Mouse (Mus musculus): ENCODE data around the gene Snx29. TPM values are rescaled to one million over a fixed set of nuclear protein-coding genes. Genes with fewer than 3 reads are reported as not detected.

Gene Snx29
- total and polyA plus RNA-seq, 3 experiments: 1.2 to 3.2 (median 3.1) TPM

DNA sequence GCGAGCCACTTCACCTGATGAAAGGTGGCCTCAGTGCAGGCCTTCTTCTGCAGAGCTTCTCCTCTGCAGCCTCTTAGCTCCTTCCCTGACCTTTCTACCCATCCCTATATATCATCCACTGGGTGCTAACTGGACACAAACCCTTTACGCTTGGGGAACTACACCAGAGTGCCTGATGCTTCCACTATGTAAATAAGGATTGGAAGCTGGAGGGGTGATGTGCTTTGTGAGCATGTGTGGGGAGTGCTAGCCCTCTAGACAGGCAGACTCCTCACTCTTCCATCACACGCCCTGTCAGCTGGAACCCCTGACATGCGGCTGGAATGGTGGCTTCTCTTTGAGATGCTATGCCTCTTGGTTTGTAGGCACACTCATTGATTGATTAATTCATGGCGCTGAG, 370.0 kb downstream of the Snx29 start:
- Histone ChIP-seq H3K9ac (ENCODE audit: insufficient read depth, low read depth) (no peak overlapping the region), H3K36me3 (replicated peaks in 1 of 2; ENCODE audit: control insufficient read depth in 1 of 2, insufficient read depth in 1 of 2, low read length in 1 of 2) (no peaks in the 10 kb centered on the region), H3K27me3 (replicated peaks) (no peaks in the 10 kb centered on the region), H3K4me3 (replicated peaks in 1 of 3; ENCODE audit: low read depth in 2 of 3, low read length in 2 of 3, poor library complexity in 1 of 3) (no peak overlapping the region), H3K79me2 (replicated peaks; ENCODE audit: control insufficient read depth, extremely low read depth, insufficient read depth, poor library complexity, severe bottlenecking) (no peaks in the 10 kb centered on the region), H3K27ac (ENCODE audit: insufficient read depth, low read depth) (no peak overlapping the region), H3K4me2 (ENCODE audit: insufficient read depth, low read depth, poor library complexity, severe bottlenecking) (no peak overlapping the region), H3K9me3 (replicated peaks; ENCODE audit: low read length) (no peaks in the 10 kb centered on the region), H3K4me1 (ENCODE audit: control insufficient read depth in 1 of 2, insufficient read depth in 2 of 2) (peaks cover 5 to 50% of the 10 kb centered on the region in 2 experiments; a peak in 3 of 4 replicates)
- TF ChIP-seq ETS1 (conservative IDR thresholded peaks at IDR 0.05; ENCODE audit: low read depth, low read length) (no peak), USF1 (IDR thresholded peaks at IDR 0.05; ENCODE audit: low read depth, low read length) (no peak), ZMIZ1 (IDR thresholded peaks at IDR 0.05; ENCODE audit: low read depth, low read length) (no peak)
- in situ Hi-C loops (cut with MboI; ENCODE audit: low pct_ligation_motif_present, low pct_unique_long_range_greater_than_20kb, low sequenced_read_pairs): loop anchor here (10.0 kb wide), 1 partner anchor 512 kb away; no protein-coding TSS in a partner anchor
- DNase-seq (ENCODE audit: extremely low read depth): no peak
- dilution Hi-C loops (cut with MboI; ENCODE audit: extremely low pct_ligation_motif_present, extremely low pct_unique_long_range_greater_than_20kb, low sequenced_read_pairs): no loop called here

DNA sequence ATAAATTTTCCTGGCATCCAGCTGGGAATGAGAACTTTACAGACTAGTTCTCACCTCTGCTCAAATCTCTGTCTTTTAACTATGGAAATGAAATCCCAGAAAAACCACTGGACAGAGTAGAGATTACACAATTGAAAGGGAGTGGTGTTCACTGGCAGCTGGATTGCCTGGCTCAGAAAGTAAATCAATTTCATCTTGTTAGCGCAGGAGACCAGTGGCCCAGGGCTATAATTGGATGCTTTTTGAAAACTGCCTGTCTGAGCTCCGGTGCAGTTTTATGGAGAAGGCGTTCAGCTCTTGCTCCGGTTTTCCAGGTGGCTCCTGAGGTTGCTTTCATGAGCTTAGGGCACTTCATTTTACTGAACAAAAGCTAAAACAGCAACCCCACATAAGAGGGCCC, 371.7 kb downstream of the Snx29 start:
- TF ChIP-seq PAX5 (IDR thresholded peaks at IDR 0.05; ENCODE audit: low read length): no peak
- no peak for TF ChIP-seq ETS1 (conservative IDR thresholded peaks at IDR 0.05; ENCODE audit: low read depth, low read length)
- TF ChIP-seq MYC (IDR thresholded peaks at IDR 0.05; ENCODE audit: low read depth, low read length): no peak
- TF ChIP-seq GABPA (IDR thresholded peaks at IDR 0.05; ENCODE audit: insufficient replicate concordance, low read depth, low read length): no peak
- TF ChIP-seq CTCF (conservative IDR thresholded peaks at IDR 0.05 in 1 of 2, IDR thresholded peaks at IDR 0.05 in 1 of 2; ENCODE audit: low read depth in 2 of 2, low read length in 2 of 2): no peak
- no peak for TF ChIP-seq POLR2A (IDR thresholded peaks at IDR 0.05; ENCODE audit: low read depth, low read length)
- TF ChIP-seq ZKSCAN1 (IDR thresholded peaks at IDR 0.05; ENCODE audit: borderline replicate concordance, low read depth, low read length): no peak
- TF ChIP-seq USF2 (conservative IDR thresholded peaks at IDR 0.05; ENCODE audit: low read depth, low read length): no peak
- no peak for TF ChIP-seq BHLHE40 (IDR thresholded peaks at IDR 0.05; ENCODE audit: low read depth, low read length)
- TF ChIP-seq MXI1 (IDR thresholded peaks at IDR 0.05; ENCODE audit: low read depth, low read length): no peak
- no peak for TF ChIP-seq MEF2A (IDR thresholded peaks at IDR 0.05; ENCODE audit: borderline replicate concordance, low read depth, low read length)
- TF ChIP-seq CHD2 (IDR thresholded peaks at IDR 0.05; ENCODE audit: low read length): no peak
- TF ChIP-seq RCOR1 (conservative IDR thresholded peaks at IDR 0.05; ENCODE audit: low read depth, low read length): no peak
- TF ChIP-seq MAX (IDR thresholded peaks at IDR 0.05; ENCODE audit: low read length): no peak
- TF ChIP-seq NELFE (IDR thresholded peaks at IDR 0.05; ENCODE audit: low read depth, low read length): no peak
- TF ChIP-seq POLR2AphosphoS2 (IDR thresholded peaks at IDR 0.05; ENCODE audit: low read depth, low read length): no peak
- in situ Hi-C loops (cut with MboI; ENCODE audit: low pct_ligation_motif_present, low pct_unique_long_range_greater_than_20kb, low sequenced_read_pairs): loop anchor here (10.0 kb wide), 1 partner anchor 510 kb away; no protein-coding TSS in a partner anchor
- dilution Hi-C loops (cut with MboI; ENCODE audit: extremely low pct_ligation_motif_present, extremely low pct_unique_long_range_greater_than_20kb, low sequenced_read_pairs): no loop called here
- H3K27ac ChIP-seq (ENCODE audit: insufficient read depth, low read depth): no peak overlapping the region
- H3K4me1 ChIP-seq (ENCODE audit: control insufficient read depth in 1 of 2, insufficient read depth in 2 of 2): peaks cover 0 to 34% of the 10 kb centered on the region in 2 experiments; a peak in 2 of 4 replicates
- no peak overlapping the region for H3K4me2 ChIP-seq (ENCODE audit: insufficient read depth, low read depth, poor library complexity, severe bottlenecking)
- H3K27me3 ChIP-seq (replicated peaks): no peaks in the 10 kb centered on the region
- DNase-seq (ENCODE audit: extremely low read depth): no peak
- no peak overlapping the region for H3K9ac ChIP-seq (ENCODE audit: insufficient read depth, low read depth)
- H3K79me2 ChIP-seq (replicated peaks; ENCODE audit: control insufficient read depth, extremely low read depth, insufficient read depth, poor library complexity, severe bottlenecking): no peaks in the 10 kb centered on the region
- no peaks in the 10 kb centered on the region for H3K36me3 ChIP-seq (replicated peaks in 1 of 2; ENCODE audit: control insufficient read depth in 1 of 2, insufficient read depth in 1 of 2, low read length in 1 of 2)
- H3K4me3 ChIP-seq (replicated peaks in 1 of 3; ENCODE audit: low read depth in 2 of 3, low read length in 2 of 3, poor library complexity in 1 of 3): no peak overlapping the region
- H3K9me3 ChIP-seq (replicated peaks; ENCODE audit: low read length): no peaks in the 10 kb centered on the region

Measured in CH12.LX (cell line).